Mouse (Mus musculus): Measurements from ENCODE around the gene Kcnmb2.

GRCm38 (mm10) chr3:31911168-31911567 is 8.9 kb downstream of the Kcnmb2 start:
- TF ChIP-seq SIN3A (IDR thresholded peaks at IDR 0.05; ENCODE audit: low read length) (no peak), CTCF (conservative IDR thresholded peaks at IDR 0.05 in 1 of 2, IDR thresholded peaks at IDR 0.05 in 1 of 2; ENCODE audit: low read depth in 2 of 2, low read length in 2 of 2) (no peak), ZMIZ1 (IDR thresholded peaks at IDR 0.05; ENCODE audit: low read depth, low read length) (no peak)
